Mouse (Mus musculus) stomach, embryonic 14.5 days (tissue): Measurements from ENCODE around the gene Fbxl17. TPM values are rescaled to one million over a fixed set of nuclear protein-coding genes. Genes with fewer than 3 reads are reported as not detected.

Experiments
- ATAC-seq: fragments of 200-750 bp; cut with Nextera tagmentation; 2 replicates; pipeline ENCODE4 v1.8.0; 2017; ENCODE audit warnings: low read depth, moderate TSS enrichment; ENCODE audit not compliant: insufficient number of reproducible peaks, insufficient read depth, low FRiP score
- H3K27ac ChIP-seq: fragments of 300-500 bp; sonication (generic); 2 replicates; pipeline ENCODE4 v1.5.1; 2014; ENCODE audit warnings: mild to moderate bottlenecking, low read length, moderate library complexity, mixed read lengths
- H3K27me3 ChIP-seq: fragments of 300-500 bp; sonication (generic); 2 replicates; pipeline ENCODE4 v1.6.1; 2014; ENCODE audit warnings: low read length, control low read depth, mixed read lengths; ENCODE audit not compliant: control insufficient read depth, insufficient read depth
- H3K36me3 ChIP-seq: fragments of 300-500 bp; sonication (generic); 2 replicates; pipeline ENCODE4 v1.6.1; 2014; ENCODE audit warnings: mild to moderate bottlenecking, control low read depth, low read length, moderate library complexity, mixed read lengths; ENCODE audit not compliant: control insufficient read depth, insufficient read depth
- H3K4me1 ChIP-seq: fragments of 300-500 bp; sonication (generic); 2 replicates; pipeline ENCODE4 v1.6.1; 2014; ENCODE audit warnings: low read length, control low read depth, mixed read lengths; ENCODE audit not compliant: control insufficient read depth, insufficient read depth
- H3K4me2 ChIP-seq: fragments of 300-500 bp; sonication (generic); replicated peaks from 2 replicates; pipeline ENCODE4 v1.6.1; 2014; ENCODE audit warnings: low read depth, low read length, control low read depth
- H3K4me3 ChIP-seq: fragments of 300-500 bp; sonication (generic); 2 replicates; pipeline ENCODE4 v1.5.1; 2014; ENCODE audit warnings: low read depth, low read length, control low read depth
- H3K9ac ChIP-seq: fragments of 300-500 bp; sonication (generic); replicated peaks from 2 replicates; pipeline ENCODE4 v1.6.1; 2014; ENCODE audit warnings: low read depth, mild to moderate bottlenecking, control low read depth, low read length, moderate library complexity, mixed read lengths
- H3K9me3 ChIP-seq: fragments of 300-500 bp; sonication (generic); 2 replicates; pipeline ENCODE4 v1.6.1; 2016; ENCODE audit warnings: low read depth, low read length, control low read depth; ENCODE audit not compliant: control insufficient read depth
- WGBS: fragments of 180-500 bp; shearing (Covaris S2); extraction: QIAGEN DNeasy Blood & Tissue Kit; methylation state at CpG from one replicate; pipeline ENCODE4 v1.1.7; 2014; 5-methylcytosine and 5-hydroxymethylcytosine counted together
- polyA plus RNA-seq: library from polyadenylated mRNA; unstranded; fragments of >200 nt; fragmentation: Nextera tagmentation; extraction: Ambion mirVana; gene quantifications from 2 replicates; pipeline ENCODE4 v1.2.1, GENCODE M21; 2014

The Fbxl17 gene
- polyA plus RNA-seq, 1 experiment from 2014 or later, result 7.5 TPM

DNA sequence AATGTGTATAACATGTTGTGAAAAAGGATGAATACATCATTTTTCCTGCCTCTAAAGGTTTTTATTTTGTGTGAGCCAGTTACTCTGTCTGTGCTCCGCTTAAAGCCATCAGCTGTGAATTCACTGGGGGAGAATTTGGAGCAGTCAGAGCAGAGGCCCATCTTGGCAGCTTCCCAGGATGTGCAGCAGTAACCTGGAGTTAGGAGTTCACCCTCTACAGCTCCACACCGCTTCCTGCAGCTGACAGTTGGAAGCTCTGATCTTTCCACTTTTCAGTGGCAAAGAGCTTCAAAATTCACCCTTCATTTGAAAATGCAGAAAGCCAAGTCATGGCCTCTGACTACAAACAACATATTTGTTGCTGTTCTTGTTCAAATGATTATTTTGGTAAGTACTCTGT, 212.4 kb downstream of the Fbxl17 start:
- ATAC-seq, result no peak
- no peak overlapping the region for H3K27ac ChIP-seq
- 20% methylated on average over 2 of the region's 2 CpGs for WGBS

DNA sequence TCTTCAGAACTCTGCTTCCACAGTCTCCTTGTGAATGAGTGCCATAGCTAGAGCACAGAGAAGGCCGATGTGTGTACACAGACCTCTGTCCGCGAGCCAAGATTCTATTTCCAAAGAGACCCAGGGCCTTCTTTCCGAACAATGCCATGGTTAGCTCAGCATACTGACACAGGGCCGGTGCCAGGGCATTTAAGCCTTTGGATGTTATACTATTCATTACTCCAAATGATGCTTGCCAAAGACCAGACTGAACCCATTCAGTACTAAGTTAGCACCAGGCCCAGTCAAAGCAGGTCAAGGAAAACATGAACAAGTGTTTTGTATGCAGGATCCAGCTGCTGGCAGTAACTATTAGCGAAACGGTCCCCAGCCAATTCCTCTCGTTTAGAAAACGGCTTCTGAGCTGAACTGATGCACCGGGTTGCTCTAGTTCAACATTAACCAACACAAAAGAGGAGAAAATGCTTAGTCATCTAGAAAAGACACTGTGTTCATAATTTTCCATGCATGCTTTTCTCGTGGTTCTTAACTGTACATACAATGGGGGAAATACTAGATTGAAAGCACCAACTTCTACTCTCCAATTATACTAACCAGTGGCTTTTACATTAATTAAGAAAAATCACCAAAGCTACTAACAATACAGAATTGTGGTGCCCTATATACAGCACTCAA, 214.4 kb downstream of the Fbxl17 start:
- Histone ChIP-seq H3K27me3 (no peaks in the 10 kb centered on the region), H3K27ac (no peak overlapping the region), H3K9ac (no peak overlapping the region), H3K4me2 (no peak overlapping the region), H3K4me1 (peaks cover 6% of the 10 kb centered on the region; the same call in 1 of the 2 replicates), H3K4me3 (no peak overlapping the region), H3K9me3 (no peaks in the 10 kb centered on the region), H3K36me3 (no peaks in the 10 kb centered on the region)
- 74% methylated on average over 11 of the region's 11 CpGs for WGBS
- ATAC-seq, result no peak

More for the DNA sequence above, 212.4 kb downstream of the Fbxl17 start:
- Histone ChIP-seq H3K36me3 (no peaks in the 10 kb centered on the region), H3K27me3 (no peaks in the 10 kb centered on the region), H3K4me1 (peaks cover 6% of the 10 kb centered on the region; the same call in 1 of the 2 replicates), H3K4me2 (no peak overlapping the region), H3K4me3 (no peak overlapping the region), H3K9ac (no peak overlapping the region), H3K9me3 (no peaks in the 10 kb centered on the region)

- Histone ChIP-seq H3K4me2 (no peak overlapping the region), H3K4me1 (peaks cover 6% of the 10 kb centered on the region; the same call in 1 of the 2 replicates), H3K27me3 (no peaks in the 10 kb centered on the region), H3K4me3 (no peak overlapping the region), H3K9ac (no peak overlapping the region), H3K9me3 (no peaks in the 10 kb centered on the region), H3K36me3 (no peaks in the 10 kb centered on the region), H3K27ac (no peak overlapping the region)
- 72% methylated on average over 4 of the region's 4 CpGs for WGBS
- ATAC-seq, result no peak
These were observed 215.7 kb downstream of the Fbxl17 start for GRCm38 (mm10) chr17:63284074-63284473.

- Histone ChIP-seq H3K27me3 (no peaks in the 10 kb centered on the region), H3K4me1 (0 out of 2 replicates have a peak, but pooled peaks cover 3% of the 10 kb centered on the region), H3K27ac (no peak overlapping the region), H3K9me3 (no peaks in the 10 kb centered on the region), H3K4me2 (no peak overlapping the region), H3K36me3 (no peaks in the 10 kb centered on the region), H3K9ac (no peak overlapping the region), H3K4me3 (no peak overlapping the region)
- 29% methylated on average over 5 of the region's 5 CpGs for WGBS
- ATAC-seq, result no peak
These were observed 217.8 kb downstream of the Fbxl17 start for GRCm38 (mm10) chr17:63282004-63282403.

GRCm38 (mm10) chr17:63280990-63281389, 218.8 kb downstream of the Fbxl17 start:
- H3K9me3 ChIP-seq, result no peaks in the 10 kb centered on the region
- H3K4me3 ChIP-seq, result no peak overlapping the region
- H3K27ac ChIP-seq, result no peak overlapping the region
- no peaks in the 10 kb centered on the region for H3K4me1 ChIP-seq
- no peak overlapping the region for H3K9ac ChIP-seq
- ATAC-seq, result no peak
- H3K36me3 ChIP-seq, result no peaks in the 10 kb centered on the region
- 68% methylated on average over 2 of the region's 2 CpGs for WGBS
- H3K27me3 ChIP-seq, result no peaks in the 10 kb centered on the region
- H3K4me2 ChIP-seq, result no peak overlapping the region

GRCm38 (mm10) chr17:63279144-63279543, 220.7 kb downstream of the Fbxl17 start:
- WGBS, result 55% methylated on average over 4 of the region's 4 CpGs
- Histone ChIP-seq H3K27ac (no peak overlapping the region), H3K9me3 (no peaks in the 10 kb centered on the region), H3K4me1 (no peaks in the 10 kb centered on the region), H3K27me3 (no peaks in the 10 kb centered on the region), H3K9ac (no peak overlapping the region), H3K4me2 (no peak overlapping the region), H3K4me3 (no peak overlapping the region), H3K36me3 (no peaks in the 10 kb centered on the region)
- ATAC-seq, result no peak

GRCm38 (mm10) chr17:63273353-63273752, 226.5 kb downstream of the Fbxl17 start:
- Histone ChIP-seq H3K4me1 (no peaks in the 10 kb centered on the region), H3K27me3 (no peaks in the 10 kb centered on the region), H3K27ac (no peak overlapping the region), H3K36me3 (no peaks in the 10 kb centered on the region), H3K9ac (no peak overlapping the region), H3K4me2 (no peak overlapping the region), H3K9me3 (no peaks in the 10 kb centered on the region), H3K4me3 (no peak overlapping the region)
- 86% methylated on average over 2 of the region's 2 CpGs for WGBS
- no peak for ATAC-seq

- H3K27me3 ChIP-seq, result no peaks in the 10 kb centered on the region
- no peak overlapping the region for H3K4me2 ChIP-seq
- H3K27ac ChIP-seq, result no peak overlapping the region
- H3K4me3 ChIP-seq, result no peak overlapping the region
- no peak overlapping the region for H3K9ac ChIP-seq
- H3K4me1 ChIP-seq, result no peaks in the 10 kb centered on the region
- no peak for ATAC-seq
- H3K9me3 ChIP-seq, result no peaks in the 10 kb centered on the region
- no peaks in the 10 kb centered on the region for H3K36me3 ChIP-seq
These were observed 226.9 kb downstream of the Fbxl17 start for GRCm38 (mm10) chr17:63272914-63273313.

- Histone ChIP-seq H3K36me3 (no peaks in the 10 kb centered on the region), H3K4me1 (no peaks in the 10 kb centered on the region), H3K4me3 (no peak overlapping the region), H3K9me3 (no peaks in the 10 kb centered on the region), H3K9ac (no peak overlapping the region), H3K4me2 (no peak overlapping the region), H3K27me3 (no peaks in the 10 kb centered on the region), H3K27ac (no peak overlapping the region)
- 68% methylated on average over 6 of the region's 6 CpGs for WGBS
- no peak for ATAC-seq
These were observed 228.8 kb downstream of the Fbxl17 start for GRCm38 (mm10) chr17:63271000-63271399.
